Mouse (Mus musculus): Measurements from ENCODE around the gene Ly75. TPM values are rescaled to one million over a fixed set of nuclear protein-coding genes. Genes with fewer than 3 reads are reported as not detected.

Gene Ly75
- polyA plus RNA-seq, 1 experiment from 2014 or later: 1.0 TPM

GRCm38 (mm10) chr2:60365138-60365775, 17.8 kb downstream of the Ly75 start:
- Histone ChIP-seq H3K4me2 (ENCODE audit: low read depth, low read length) (no peak overlapping the region), H3K9ac (ENCODE audit: low read length) (no peak overlapping the region)
- no peak for ATAC-seq (ENCODE audit: insufficient read depth, low FRiP score)

DNA sequence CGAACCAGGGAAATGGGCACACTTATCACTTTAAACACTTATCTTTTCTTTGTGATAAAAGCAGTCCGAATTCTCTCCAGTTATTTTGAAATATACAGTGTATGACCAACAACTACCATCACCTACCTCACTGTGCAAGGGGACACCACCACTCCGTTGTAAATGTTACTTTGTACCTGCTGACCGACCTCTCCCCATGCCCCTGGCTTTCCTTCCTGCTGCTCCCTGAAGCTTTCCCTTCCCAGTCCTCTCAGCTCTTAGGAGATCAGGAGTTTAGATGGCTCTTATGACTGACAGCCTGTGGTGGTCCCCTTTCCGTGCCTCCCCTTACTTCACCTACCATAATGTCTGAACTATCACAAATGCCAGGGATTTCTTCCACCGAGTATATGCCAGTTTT, 21.0 kb downstream of the Ly75 start:
- no peak overlapping the region for H3K4me2 ChIP-seq (ENCODE audit: low read depth, low read length)
- no peak for ATAC-seq (ENCODE audit: insufficient read depth, low FRiP score)
- no peaks in the 10 kb centered on the region for H3K27me3 ChIP-seq (ENCODE audit: control insufficient read depth, insufficient read depth, low read length)
- H3K36me3 ChIP-seq (ENCODE audit: control insufficient read depth, insufficient read depth, low read length): no peaks in the 10 kb centered on the region
- H3K9ac ChIP-seq (ENCODE audit: low read length): no peak overlapping the region
- no peaks in the 10 kb centered on the region for H3K9me3 ChIP-seq (replicated peaks; ENCODE audit: control insufficient read depth, low read length)
- H3K27ac ChIP-seq (ENCODE audit: low read length): no peak overlapping the region
- H3K4me1 ChIP-seq (ENCODE audit: control insufficient read depth, insufficient read depth, low read length): no peaks in the 10 kb centered on the region
- 80% methylated on average over 6 of the region's 6 CpGs for WGBS
- no peak overlapping the region for H3K4me3 ChIP-seq (replicated peaks; ENCODE audit: low read length)

More at GRCm38 (mm10) chr2:60365138-60365775, 17.8 kb downstream of the Ly75 start:
- Histone ChIP-seq H3K4me1 (ENCODE audit: control insufficient read depth, insufficient read depth, low read length) (no peaks in the 10 kb centered on the region), H3K9me3 (replicated peaks; ENCODE audit: control insufficient read depth, low read length) (no peaks in the 10 kb centered on the region), H3K4me3 (replicated peaks; ENCODE audit: low read length) (no peak overlapping the region), H3K36me3 (ENCODE audit: control insufficient read depth, insufficient read depth, low read length) (no peaks in the 10 kb centered on the region), H3K27ac (ENCODE audit: low read length) (no peak overlapping the region), H3K27me3 (ENCODE audit: control insufficient read depth, insufficient read depth, low read length) (no peaks in the 10 kb centered on the region)
- 72% methylated on average over 7 of the region's 7 CpGs for WGBS

- H3K4me1 ChIP-seq (ENCODE audit: control insufficient read depth, insufficient read depth, low read length): no peaks in the 10 kb centered on the region
- H3K4me3 ChIP-seq (replicated peaks; ENCODE audit: low read length): no peak overlapping the region
- no peak overlapping the region for H3K4me2 ChIP-seq (ENCODE audit: low read depth, low read length)
- H3K9me3 ChIP-seq (replicated peaks; ENCODE audit: control insufficient read depth, low read length): no peaks in the 10 kb centered on the region
- no peaks in the 10 kb centered on the region for H3K27me3 ChIP-seq (ENCODE audit: control insufficient read depth, insufficient read depth, low read length)
- no peak overlapping the region for H3K27ac ChIP-seq (ENCODE audit: low read length)
- ATAC-seq (ENCODE audit: insufficient read depth, low FRiP score): no peak
- H3K9ac ChIP-seq (ENCODE audit: low read length): no peak overlapping the region
- WGBS: 88% methylated on average over 3 of the region's 3 CpGs
- no peaks in the 10 kb centered on the region for H3K36me3 ChIP-seq (ENCODE audit: control insufficient read depth, insufficient read depth, low read length)
Measured at GRCm38 (mm10) chr2:60359796-60360195, 23.3 kb downstream of the Ly75 start.

GRCm38 (mm10) chr2:60355388-60355683, 27.8 kb downstream of the Ly75 start:
- Histone ChIP-seq H3K9me3 (replicated peaks; ENCODE audit: control insufficient read depth, low read length) (no peaks in the 10 kb centered on the region), H3K9ac (ENCODE audit: low read length) (no peak overlapping the region), H3K27ac (ENCODE audit: low read length) (no peak overlapping the region), H3K4me3 (replicated peaks; ENCODE audit: low read length) (no peak overlapping the region), H3K27me3 (ENCODE audit: control insufficient read depth, insufficient read depth, low read length) (no peaks in the 10 kb centered on the region), H3K4me2 (ENCODE audit: low read depth, low read length) (0 out of 2 replicates have a peak overlapping the region, but pooled peaks have one; percentile 17), H3K4me1 (ENCODE audit: control insufficient read depth, insufficient read depth, low read length) (no peaks in the 10 kb centered on the region), H3K36me3 (ENCODE audit: control insufficient read depth, insufficient read depth, low read length) (no peaks in the 10 kb centered on the region)
- ATAC-seq (ENCODE audit: insufficient read depth, low FRiP score): no peak
- 28% methylated on average over 3 of the region's 3 CpGs for WGBS

DNA sequence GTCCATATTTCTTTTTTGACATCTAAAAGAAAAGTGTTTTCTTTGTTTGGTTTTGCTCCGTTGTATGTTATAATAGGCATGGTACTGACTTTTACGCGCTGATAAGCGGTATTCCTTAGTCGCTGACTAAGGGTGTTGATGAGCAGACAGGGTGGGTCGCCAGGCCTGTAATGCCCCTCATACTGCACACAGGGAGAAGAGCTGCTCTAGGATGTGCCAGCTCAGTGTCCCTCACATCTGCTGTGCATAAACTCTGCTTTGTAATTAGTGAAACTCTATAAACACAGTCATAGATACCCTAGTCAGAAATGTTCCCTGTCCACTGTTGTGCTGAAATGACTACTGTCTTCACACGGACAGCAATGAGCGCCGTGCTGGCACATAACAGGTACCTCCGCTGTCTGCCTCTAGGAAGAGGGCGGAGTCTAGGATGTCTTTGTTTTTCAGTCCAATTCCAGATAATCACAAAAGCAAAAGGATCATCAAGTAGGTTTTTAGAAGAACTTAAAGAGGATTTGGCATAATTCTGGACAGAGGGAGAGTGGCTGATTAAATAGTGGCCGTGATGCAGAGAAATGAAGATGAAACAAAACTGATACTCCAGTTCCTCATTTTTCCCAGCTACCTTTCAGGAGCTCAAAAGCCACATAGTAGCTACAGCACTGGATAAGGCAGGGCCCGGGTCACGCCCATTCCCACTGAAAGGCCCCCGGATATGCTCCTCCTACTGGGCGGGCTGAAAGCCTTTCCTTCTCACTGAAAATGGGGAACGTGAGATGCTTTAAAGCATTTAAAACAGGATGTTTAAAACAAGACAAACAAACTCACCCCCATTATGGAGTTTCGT, 28.3 kb downstream of the Ly75 start:
- Histone ChIP-seq H3K9me3 (replicated peaks; ENCODE audit: control insufficient read depth, low read length) (no peaks in the 10 kb centered on the region), H3K27ac (ENCODE audit: low read length) (no peak overlapping the region), H3K27me3 (ENCODE audit: control insufficient read depth, insufficient read depth, low read length) (no peaks in the 10 kb centered on the region), H3K9ac (ENCODE audit: low read length) (no peak overlapping the region), H3K4me1 (ENCODE audit: control insufficient read depth, insufficient read depth, low read length) (no peaks in the 10 kb centered on the region), H3K4me3 (replicated peaks; ENCODE audit: low read length) (no peak overlapping the region), H3K36me3 (ENCODE audit: control insufficient read depth, insufficient read depth, low read length) (no peaks in the 10 kb centered on the region), H3K4me2 (ENCODE audit: low read depth, low read length) (0 out of 2 replicates have a peak overlapping the region, but pooled peaks have one; percentile 17)
- ATAC-seq (ENCODE audit: insufficient read depth, low FRiP score): no peak; the same call in 1 of the 2 replicates
- 60% methylated on average over 18 of the region's 18 CpGs for WGBS

- H3K4me1 ChIP-seq (ENCODE audit: control insufficient read depth, insufficient read depth, low read length): no peaks in the 10 kb centered on the region
- H3K27me3 ChIP-seq (ENCODE audit: control insufficient read depth, insufficient read depth, low read length): no peaks in the 10 kb centered on the region
- no peak for ATAC-seq (ENCODE audit: insufficient read depth, low FRiP score)
- H3K36me3 ChIP-seq (ENCODE audit: control insufficient read depth, insufficient read depth, low read length): no peaks in the 10 kb centered on the region
- H3K9ac ChIP-seq (ENCODE audit: low read length): no peak overlapping the region
- no peak overlapping the region for H3K4me2 ChIP-seq (ENCODE audit: low read depth, low read length)
- no peak overlapping the region for H3K4me3 ChIP-seq (replicated peaks; ENCODE audit: low read length)
- no peaks in the 10 kb centered on the region for H3K9me3 ChIP-seq (replicated peaks; ENCODE audit: control insufficient read depth, low read length)
- H3K27ac ChIP-seq (ENCODE audit: low read length): no peak overlapping the region
- WGBS: 79% methylated on average over 5 of the region's 5 CpGs
Measured at GRCm38 (mm10) chr2:60352296-60352695, 30.8 kb downstream of the Ly75 start.

DNA sequence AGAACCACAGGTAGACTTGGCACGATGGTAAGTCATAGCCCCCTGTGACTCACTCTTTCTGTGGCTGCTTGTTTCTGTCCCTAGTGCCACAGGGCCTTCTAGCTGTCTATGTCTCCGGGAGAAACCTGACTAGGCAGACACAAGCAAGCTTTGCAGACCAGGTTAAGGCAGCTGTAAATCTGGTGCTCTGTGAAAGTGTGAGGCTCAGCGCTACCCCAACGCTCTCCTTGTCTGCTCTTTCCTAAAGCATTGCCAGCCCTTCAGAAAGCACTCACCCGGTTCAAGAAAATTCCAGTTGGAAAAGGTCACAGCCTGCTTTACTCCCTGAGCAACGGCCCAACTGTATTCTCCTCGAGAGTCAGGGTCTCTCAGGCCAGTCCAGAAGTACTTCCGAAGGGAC, 31.3 kb downstream of the Ly75 start:
- 71% methylated on average over 8 of the region's 8 CpGs for WGBS
- H3K9me3 ChIP-seq (replicated peaks; ENCODE audit: control insufficient read depth, low read length): no peaks in the 10 kb centered on the region
- H3K27ac ChIP-seq (ENCODE audit: low read length): no peak overlapping the region

DNA sequence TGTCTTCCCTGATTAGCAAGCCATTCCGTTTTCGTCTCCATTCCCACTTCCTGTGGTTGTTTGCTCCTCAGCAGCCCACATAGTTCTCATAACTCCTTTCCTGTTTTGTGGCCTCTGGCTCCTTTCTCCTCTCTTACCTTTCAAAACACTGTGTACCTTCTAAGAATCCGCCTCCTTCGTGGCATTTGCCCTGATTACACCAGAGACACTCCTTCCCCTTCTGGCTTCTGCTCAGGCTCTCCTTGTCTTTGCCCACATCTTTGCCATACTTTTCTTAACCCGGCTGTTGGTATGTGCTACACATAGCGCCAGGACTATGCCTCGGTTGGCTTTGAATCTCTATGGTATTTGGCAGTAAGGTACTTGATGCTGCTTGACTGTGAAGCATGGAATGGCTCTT, 35.2 kb downstream of the Ly75 start:
- no peak overlapping the region for H3K4me3 ChIP-seq (replicated peaks; ENCODE audit: low read length)
- no peak for ATAC-seq (ENCODE audit: insufficient read depth, low FRiP score)
- H3K27ac ChIP-seq (ENCODE audit: low read length): no peak overlapping the region
- H3K9ac ChIP-seq (ENCODE audit: low read length): no peak overlapping the region
- no peaks in the 10 kb centered on the region for H3K9me3 ChIP-seq (replicated peaks; ENCODE audit: control insufficient read depth, low read length)
- no peaks in the 10 kb centered on the region for H3K36me3 ChIP-seq (ENCODE audit: control insufficient read depth, insufficient read depth, low read length)
- no peak overlapping the region for H3K4me2 ChIP-seq (ENCODE audit: low read depth, low read length)
- no peaks in the 10 kb centered on the region for H3K4me1 ChIP-seq (ENCODE audit: control insufficient read depth, insufficient read depth, low read length)
- 88% methylated on average over 7 of the region's 7 CpGs for WGBS
- no peaks in the 10 kb centered on the region for H3K27me3 ChIP-seq (ENCODE audit: control insufficient read depth, insufficient read depth, low read length)

More for the DNA sequence above, 31.3 kb downstream of the Ly75 start:
- no peak overlapping the region for H3K4me3 ChIP-seq (replicated peaks; ENCODE audit: low read length)
- no peaks in the 10 kb centered on the region for H3K36me3 ChIP-seq (ENCODE audit: control insufficient read depth, insufficient read depth, low read length)
- H3K27me3 ChIP-seq (ENCODE audit: control insufficient read depth, insufficient read depth, low read length): no peaks in the 10 kb centered on the region
- no peak overlapping the region for H3K4me2 ChIP-seq (ENCODE audit: low read depth, low read length)
- no peaks in the 10 kb centered on the region for H3K4me1 ChIP-seq (ENCODE audit: control insufficient read depth, insufficient read depth, low read length)
- no peak overlapping the region for H3K9ac ChIP-seq (ENCODE audit: low read length)
- ATAC-seq (ENCODE audit: insufficient read depth, low FRiP score): no peak

GRCm38 (mm10) chr2:60346531-60346930, 36.6 kb downstream of the Ly75 start:
- H3K4me1 ChIP-seq (ENCODE audit: control insufficient read depth, insufficient read depth, low read length): no peaks in the 10 kb centered on the region
- no peak overlapping the region for H3K9ac ChIP-seq (ENCODE audit: low read length)
- H3K4me2 ChIP-seq (ENCODE audit: low read depth, low read length): no peak overlapping the region
- 86% methylated on average over 8 of the region's 8 CpGs for WGBS
- no peak for ATAC-seq (ENCODE audit: insufficient read depth, low FRiP score)
- H3K9me3 ChIP-seq (replicated peaks; ENCODE audit: control insufficient read depth, low read length): no peaks in the 10 kb centered on the region
- H3K4me3 ChIP-seq (replicated peaks; ENCODE audit: low read length): no peak overlapping the region
- no peaks in the 10 kb centered on the region for H3K36me3 ChIP-seq (ENCODE audit: control insufficient read depth, insufficient read depth, low read length)
- H3K27me3 ChIP-seq (ENCODE audit: control insufficient read depth, insufficient read depth, low read length): no peaks in the 10 kb centered on the region
- H3K27ac ChIP-seq (ENCODE audit: low read length): no peak overlapping the region

All from stomach, embryonic 16.5 days (tissue).